Mouse (Mus musculus) bone marrow macrophage, adult 2 months (primary cell): ENCODE data around the gene Ckap2l.

Source experiments
- CTCF ChIP-seq: IDR thresholded peaks from 2 replicates; pipeline ENCODE4 v1.5.1; 2012; ENCODE audit warnings: low read depth, mild to moderate bottlenecking, low read length, moderate library complexity
- POLR2A ChIP-seq: IDR thresholded peaks from 2 replicates; pipeline ENCODE4 v1.6.1; 2012; ENCODE audit warnings: mild to moderate bottlenecking, low read depth, low read length, borderline replicate concordance

DNA sequence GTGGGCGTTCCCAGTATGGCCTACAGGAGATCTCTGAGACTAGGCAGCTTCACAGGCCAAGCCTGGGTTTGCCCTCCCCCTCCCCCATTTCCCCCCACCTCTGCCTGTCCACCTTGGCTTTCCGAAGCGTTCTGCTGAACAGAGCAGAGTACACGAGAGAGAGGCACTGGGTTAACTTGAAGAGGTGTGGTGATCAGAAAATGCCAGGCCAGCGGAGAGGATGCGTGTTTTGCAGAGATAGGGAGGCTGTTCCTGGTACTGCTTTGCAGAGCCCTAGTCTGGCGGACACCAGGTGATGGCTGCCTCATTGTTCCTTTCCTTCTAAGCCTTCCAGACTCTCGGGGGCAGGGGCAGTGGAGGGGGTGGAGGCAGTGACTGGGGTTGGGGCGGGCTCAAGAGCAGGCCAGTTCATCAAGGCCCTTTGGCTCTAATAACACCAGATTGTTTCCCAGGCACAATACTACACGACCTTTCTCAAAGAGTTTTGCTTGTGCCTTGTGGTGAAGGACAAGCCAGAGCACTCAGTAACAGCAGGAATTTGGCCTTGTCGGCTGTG is 70.6 kb downstream of the Ckap2l start:
- TF ChIP-seq CTCF: no peak
- TF ChIP-seq POLR2A: no peak
